Mouse (Mus musculus) kidney, postnatal 0 days (tissue): Measurements from ENCODE around the gene Ywhae. TPM values are rescaled to one million over a fixed set of nuclear protein-coding genes. Genes with fewer than 3 reads are reported as not detected.
"Not testable (repeated sequence)": the region's sequence is repeated elsewhere in the genome, so short reads cannot be mapped to it uniquely, and the experiment has no call there.

ENCODE experiments used
- ATAC-seq: fragments of 200-750 bp; cut with Nextera tagmentation; replicated peaks from 2 replicates; pipeline ENCODE4 v1.8.0; 2017; ENCODE audit warnings: low read depth, moderate number of reproducible peaks, moderate TSS enrichment, moderate library complexity; ENCODE audit not compliant: low FRiP score
- DNase-seq: peaks from one replicate; pipeline ENCODE4 v3.0.0-alpha.2; 2016; ENCODE audit warnings: low spot score
- H3K27ac ChIP-seq: fragments of 300-500 bp; sonication (generic); 2 replicates; pipeline ENCODE4 v1.5.1; 2014; ENCODE audit warnings: mild to moderate bottlenecking
- H3K27me3 ChIP-seq: fragments of 300-500 bp; sonication (generic); 2 replicates; pipeline ENCODE4 v1.6.1; 2014; ENCODE audit warnings: low read length, mixed read lengths; ENCODE audit not compliant: insufficient read depth
- H3K36me3 ChIP-seq: fragments of 300-500 bp; sonication (generic); 2 replicates; pipeline ENCODE4 v1.6.1; 2014; ENCODE audit warnings: low read length, mixed read lengths; ENCODE audit not compliant: insufficient read depth
- H3K4me1 ChIP-seq: fragments of 300-500 bp; sonication (generic); replicated peaks from 2 replicates; pipeline ENCODE4 v1.6.1; 2014; ENCODE audit warnings: antibody characterized with exemption, low read length, mixed read lengths; ENCODE audit not compliant: insufficient read depth
- H3K4me2 ChIP-seq: fragments of 300-500 bp; sonication (generic); 2 replicates; pipeline ENCODE4 v1.6.1; 2014; ENCODE audit warnings: mild to moderate bottlenecking, low read length, moderate library complexity, mixed read lengths
- H3K4me3 ChIP-seq: fragments of 300-500 bp; sonication (generic); replicated peaks from 2 replicates; pipeline ENCODE4 v1.5.1; 2014; ENCODE audit warnings: low read depth, low read length
- H3K9ac ChIP-seq: fragments of 300-500 bp; sonication (generic); 2 replicates; pipeline ENCODE4 v1.6.1; 2014; ENCODE audit warnings: low read depth, low read length
- H3K9me3 ChIP-seq: fragments of 300-500 bp; sonication (generic); replicated peaks from 2 replicates; pipeline ENCODE4 v1.6.1; 2016; ENCODE audit warnings: low read length, inconsistent platforms, mixed read lengths
- CTCF ChIP-seq: IDR thresholded peaks from 2 replicates; pipeline ENCODE4 v1.5.1; 2016; ENCODE audit warnings: antibody characterized with exemption, low read depth, mild to moderate bottlenecking, moderate library complexity
- WGBS: fragments of 180-500 bp; shearing (Covaris S2); extraction: QIAGEN DNeasy Blood & Tissue Kit; methylation state at CpG from one replicate; pipeline ENCODE4 v1.1.7; 2014; 5-methylcytosine and 5-hydroxymethylcytosine counted together
- polyA plus RNA-seq: library from polyadenylated mRNA; unstranded; fragments of >200 nt; fragmentation: Nextera tagmentation; extraction: Ambion mirVana; gene quantifications from 2 replicates; pipeline ENCODE4 v1.2.1, GENCODE M21; 2015

Ywhae gene
- polyA plus RNA-seq, 1 experiment from 2014 or later = 707 TPM

- no peaks in the 10 kb centered on the region for H3K27me3 ChIP-seq
- no peak overlapping the region for H3K9ac ChIP-seq
- no peak overlapping the region for H3K27ac ChIP-seq
- ATAC-seq (no peak), DNase-seq (no peak)
- 0 out of 2 replicates have a peak, but pooled peaks cover 6% of the 10 kb centered on the region for H3K4me1 ChIP-seq
- peaks cover 18% of the 10 kb centered on the region; the same call in 1 of the 2 replicates for H3K36me3 ChIP-seq
- no peak overlapping the region for H3K4me2 ChIP-seq
- no peak overlapping the region for H3K4me3 ChIP-seq
- TF ChIP-seq CTCF = no peak
- H3K9me3 ChIP-seq = no peaks in the 10 kb centered on the region
Measured at GRCm38 (mm10) chr11:75691047-75691446, 41.6 kb upstream of the Ywhae start.

GRCm38 (mm10) chr11:75693570-75693969 is 39.1 kb upstream of the Ywhae start:
- H3K9ac ChIP-seq = no peak overlapping the region
- H3K36me3 ChIP-seq = peaks cover 40% of the 10 kb centered on the region
- H3K4me2 ChIP-seq = no peak overlapping the region
- whole genome bisulfite sequencing = 93% methylated on average over 5 of the region's 5 CpGs
- H3K4me1 ChIP-seq = no peaks in the 10 kb centered on the region
- no peaks in the 10 kb centered on the region for H3K9me3 ChIP-seq
- no peak overlapping the region for H3K27ac ChIP-seq
- H3K27me3 ChIP-seq = no peaks in the 10 kb centered on the region
- TF ChIP-seq CTCF = no peak
- H3K4me3 ChIP-seq = no peak overlapping the region
- DNase-seq (no peak), ATAC-seq (no peak)

- not testable (repeated sequence) for H3K4me2 ChIP-seq, H3K27ac ChIP-seq, H3K9me3 ChIP-seq, DNase-seq, H3K9ac ChIP-seq, H3K27me3 ChIP-seq, H3K4me1 ChIP-seq, H3K4me3 ChIP-seq, ATAC-seq
- H3K36me3 ChIP-seq = peaks cover 46% of the 10 kb centered on the region
- 91% methylated on average over 3 of the region's 3 CpGs for WGBS
Measured at GRCm38 (mm10) chr11:75697464-75697863, 35.2 kb upstream of the Ywhae start.

GRCm38 (mm10) chr11:75700557-75700956 is 32.1 kb upstream of the Ywhae start:
- Histone ChIP-seq H3K27ac (no peak overlapping the region), H3K4me3 (no peak overlapping the region), H3K4me1 (no peaks in the 10 kb centered on the region), H3K9me3 (no peaks in the 10 kb centered on the region), H3K4me2 (no peak overlapping the region), H3K36me3 (peaks cover 47% of the 10 kb centered on the region), H3K9ac (no peak overlapping the region), H3K27me3 (no peaks in the 10 kb centered on the region)
- WGBS = 92% methylated on average over 5 of the region's 5 CpGs
- no peak for DNase-seq
- TF ChIP-seq CTCF = peak; percentile 25; the same call in 1 of the 2 replicates
- ATAC-seq = no peak

- H3K4me2 ChIP-seq = no peak overlapping the region
- ATAC-seq (no peak), DNase-seq (no peak)
- H3K36me3 ChIP-seq = peaks cover 40% of the 10 kb centered on the region
- H3K4me1 ChIP-seq = no peaks in the 10 kb centered on the region
- H3K9ac ChIP-seq = no peak overlapping the region
- no peak overlapping the region for H3K4me3 ChIP-seq
- H3K27ac ChIP-seq = no peak overlapping the region
- 89% methylated on average over 6 of the region's 6 CpGs for WGBS
- H3K27me3 ChIP-seq = no peaks in the 10 kb centered on the region
- no peak for TF ChIP-seq CTCF
- no peaks in the 10 kb centered on the region for H3K9me3 ChIP-seq
Measured at GRCm38 (mm10) chr11:75702761-75703160, 29.9 kb upstream of the Ywhae start.

GRCm38 (mm10) chr11:75703748-75704147 is 28.9 kb upstream of the Ywhae start:
- WGBS = 78% methylated on average over 2 of the region's 2 CpGs
- no peak overlapping the region for H3K4me3 ChIP-seq

GRCm38 (mm10) chr11:75713949-75714348 is 18.7 kb upstream of the Ywhae start:
- 89% methylated on average over 1 of the region's 1 CpGs for WGBS
- Histone ChIP-seq H3K9ac (no peak overlapping the region), H3K4me2 (no peak overlapping the region), H3K27me3 (no peaks in the 10 kb centered on the region), H3K36me3 (no peaks in the 10 kb centered on the region), H3K9me3 (no peaks in the 10 kb centered on the region), H3K4me3 (no peak overlapping the region), H3K4me1 (no peaks in the 10 kb centered on the region), H3K27ac (no peak overlapping the region)
- no peak for ATAC-seq
- peak; percentile 29 for DNase-seq
- TF ChIP-seq CTCF = peak; percentile 70

More at GRCm38 (mm10) chr11:75703748-75704147, 28.9 kb upstream of the Ywhae start:
- Histone ChIP-seq H3K36me3 (peaks cover 32% of the 10 kb centered on the region), H3K4me1 (no peaks in the 10 kb centered on the region), H3K9me3 (no peaks in the 10 kb centered on the region), H3K4me2 (no peak overlapping the region), H3K9ac (no peak overlapping the region), H3K27me3 (no peaks in the 10 kb centered on the region), H3K27ac (no peak overlapping the region)
- ATAC-seq (no peak), DNase-seq (no peak)
- TF ChIP-seq CTCF = no peak
